Mouse (Mus musculus): Measurements from ENCODE around the gene B3gnt3. TPM values are rescaled to one million over a fixed set of nuclear protein-coding genes. Genes with fewer than 3 reads are reported as not detected.
"Not testable (repeated sequence)": the region's sequence is repeated elsewhere in the genome, so short reads cannot be mapped to it uniquely, and the experiment has no call there.

B3gnt3 gene
- polyA plus RNA-seq, 1 experiment from 2014 or later = 0.44 TPM

GRCm38 (mm10) chr8:71717096-71717495 is 15.5 kb upstream of the B3gnt3 start:
- H3K27me3 ChIP-seq (replicated peaks; ENCODE audit: control insufficient read depth, insufficient read depth, low read length) = no peaks in the 10 kb centered on the region
- no peak overlapping the region for H3K27ac ChIP-seq (ENCODE audit: low read depth, low read length)
- H3K36me3 ChIP-seq (ENCODE audit: control insufficient read depth, insufficient read depth, low read length) = peaks cover 16% of the 10 kb centered on the region
- peaks cover 38% of the 10 kb centered on the region for H3K4me1 ChIP-seq (ENCODE audit: control insufficient read depth, insufficient read depth, low read depth, low read length)
- 84% methylated on average over 12 of the region's 12 CpGs for WGBS
- H3K9ac ChIP-seq (ENCODE audit: low read depth, low read length) = no peak overlapping the region
- H3K9me3 ChIP-seq (ENCODE audit: control insufficient read depth, low read length) = no peaks in the 10 kb centered on the region
- H3K4me2 ChIP-seq (ENCODE audit: low read length) = no peak overlapping the region
- no peak for ATAC-seq
- no peak overlapping the region for H3K4me3 ChIP-seq (ENCODE audit: low read length)

- Histone ChIP-seq H3K9ac (ENCODE audit: low read depth, low read length) (no peak overlapping the region), H3K4me1 (ENCODE audit: control insufficient read depth, insufficient read depth, low read depth, low read length) (peaks cover 36% of the 10 kb centered on the region), H3K36me3 (ENCODE audit: control insufficient read depth, insufficient read depth, low read length) (peaks cover 16% of the 10 kb centered on the region), H3K4me3 (ENCODE audit: low read length) (no peak overlapping the region), H3K27ac (ENCODE audit: low read depth, low read length) (no peak overlapping the region), H3K4me2 (ENCODE audit: low read length) (no peak overlapping the region), H3K27me3 (replicated peaks; ENCODE audit: control insufficient read depth, insufficient read depth, low read length) (no peaks in the 10 kb centered on the region), H3K9me3 (ENCODE audit: control insufficient read depth, low read length) (no peaks in the 10 kb centered on the region)
- WGBS = 88% methylated on average over 13 of the region's 13 CpGs
- ATAC-seq = no peak
Observed at GRCm38 (mm10) chr8:71716561-71717053, 15.0 kb upstream of the B3gnt3 start.

GRCm38 (mm10) chr8:71715531-71715930 is 13.9 kb upstream of the B3gnt3 start:
- peaks cover 26% of the 10 kb centered on the region for H3K4me1 ChIP-seq (ENCODE audit: control insufficient read depth, insufficient read depth, low read depth, low read length)
- H3K4me3 ChIP-seq (ENCODE audit: low read length) = no peak overlapping the region
- 59% methylated on average over 8 of the region's 8 CpGs for WGBS
- no peaks in the 10 kb centered on the region for H3K27me3 ChIP-seq (replicated peaks; ENCODE audit: control insufficient read depth, insufficient read depth, low read length)
- no peak overlapping the region for H3K27ac ChIP-seq (ENCODE audit: low read depth, low read length)
- H3K9ac ChIP-seq (ENCODE audit: low read depth, low read length) = no peak overlapping the region
- ATAC-seq = no peak
- H3K36me3 ChIP-seq (ENCODE audit: control insufficient read depth, insufficient read depth, low read length) = peaks cover 16% of the 10 kb centered on the region
- H3K4me2 ChIP-seq (ENCODE audit: low read length) = no peak overlapping the region
- H3K9me3 ChIP-seq (ENCODE audit: control insufficient read depth, low read length) = no peaks in the 10 kb centered on the region

GRCm38 (mm10) chr8:71711574-71711973 is 10.0 kb upstream of the B3gnt3 start:
- Histone ChIP-seq H3K9ac (ENCODE audit: low read depth, low read length) (no peak overlapping the region), H3K4me1 (ENCODE audit: control insufficient read depth, insufficient read depth, low read depth, low read length) (peaks cover 4% of the 10 kb centered on the region), H3K27me3 (replicated peaks; ENCODE audit: control insufficient read depth, insufficient read depth, low read length) (no peaks in the 10 kb centered on the region), H3K36me3 (ENCODE audit: control insufficient read depth, insufficient read depth, low read length) (peaks cover 20% of the 10 kb centered on the region), H3K27ac (ENCODE audit: low read depth, low read length) (no peak overlapping the region), H3K9me3 (ENCODE audit: control insufficient read depth, low read length) (no peaks in the 10 kb centered on the region), H3K4me2 (ENCODE audit: low read length) (no peak overlapping the region), H3K4me3 (ENCODE audit: low read length) (no peak overlapping the region)
- WGBS = 79% methylated on average over 2 of the region's 2 CpGs
- ATAC-seq = no peak

GRCm38 (mm10) chr8:71709800-71710446 is 8.3 kb upstream of the B3gnt3 start:
- Histone ChIP-seq H3K4me2 (ENCODE audit: low read length) (peak overlapping the region; percentile 51), H3K27me3 (replicated peaks; ENCODE audit: control insufficient read depth, insufficient read depth, low read length) (peaks cover 2% of the 10 kb centered on the region), H3K9me3 (ENCODE audit: control insufficient read depth, low read length) (no peaks in the 10 kb centered on the region), H3K4me1 (ENCODE audit: control insufficient read depth, insufficient read depth, low read depth, low read length) (peaks cover 4% of the 10 kb centered on the region), H3K27ac (ENCODE audit: low read depth, low read length) (no peak overlapping the region), H3K9ac (ENCODE audit: low read depth, low read length) (no peak overlapping the region; the same call in none of the 2 replicates), H3K4me3 (ENCODE audit: low read length) (peak overlapping the region; percentile 18; the same call in 1 of the 2 replicates), H3K36me3 (ENCODE audit: control insufficient read depth, insufficient read depth, low read length) (peaks cover 15% of the 10 kb centered on the region; the same call in 1 of the 2 replicates)
- peak; percentile 68 for ATAC-seq
- 19% methylated on average over 25 of the region's 25 CpGs for WGBS

- peak overlapping the region; percentile 18; the same call in 1 of the 2 replicates for H3K9ac ChIP-seq (ENCODE audit: low read depth, low read length)
- peak overlapping the region; percentile 51; the same call in 1 of the 2 replicates for H3K4me2 ChIP-seq (ENCODE audit: low read length)
- peak; percentile 31; the same call in 1 of the 2 replicates for ATAC-seq
- no peaks in the 10 kb centered on the region for H3K9me3 ChIP-seq (ENCODE audit: control insufficient read depth, low read length)
- H3K36me3 ChIP-seq (ENCODE audit: control insufficient read depth, insufficient read depth, low read length) = peaks cover 8% of the 10 kb centered on the region; the same call in 1 of the 2 replicates
- no peak overlapping the region for H3K27ac ChIP-seq (ENCODE audit: low read depth, low read length)
- 39% methylated on average over 25 of the region's 25 CpGs for WGBS
- peaks cover 4% of the 10 kb centered on the region for H3K4me1 ChIP-seq (ENCODE audit: control insufficient read depth, insufficient read depth, low read depth, low read length)
- no peak overlapping the region for H3K4me3 ChIP-seq (ENCODE audit: low read length)
- H3K27me3 ChIP-seq (replicated peaks; ENCODE audit: control insufficient read depth, insufficient read depth, low read length) = peaks cover 6% of the 10 kb centered on the region
Observed at GRCm38 (mm10) chr8:71709134-71709799, 7.7 kb upstream of the B3gnt3 start.

- H3K9me3 ChIP-seq (ENCODE audit: control insufficient read depth, low read length) = no peaks in the 10 kb centered on the region
- H3K27ac ChIP-seq (ENCODE audit: low read depth, low read length) = no peak overlapping the region
- H3K36me3 ChIP-seq (ENCODE audit: control insufficient read depth, insufficient read depth, low read length) = peaks cover 4% of the 10 kb centered on the region; the same call in 1 of the 2 replicates
- H3K4me1 ChIP-seq (ENCODE audit: control insufficient read depth, insufficient read depth, low read depth, low read length) = peaks cover 4% of the 10 kb centered on the region
- no peak overlapping the region for H3K4me2 ChIP-seq (ENCODE audit: low read length)
- H3K27me3 ChIP-seq (replicated peaks; ENCODE audit: control insufficient read depth, insufficient read depth, low read length) = peaks cover 10% of the 10 kb centered on the region
- ATAC-seq = no peak
- H3K9ac ChIP-seq (ENCODE audit: low read depth, low read length) = no peak overlapping the region
- 39% methylated on average over 8 of the region's 8 CpGs for WGBS
- H3K4me3 ChIP-seq (ENCODE audit: low read length) = no peak overlapping the region
Observed at GRCm38 (mm10) chr8:71707874-71708273, 6.3 kb upstream of the B3gnt3 start.

- H3K4me3 ChIP-seq (ENCODE audit: low read length); H3K9me3 ChIP-seq (ENCODE audit: control insufficient read depth, low read length); H3K9ac ChIP-seq (ENCODE audit: low read depth, low read length); H3K4me2 ChIP-seq (ENCODE audit: low read length); H3K27ac ChIP-seq (ENCODE audit: low read depth, low read length); H3K36me3 ChIP-seq (ENCODE audit: control insufficient read depth, insufficient read depth, low read length); H3K4me1 ChIP-seq (ENCODE audit: control insufficient read depth, insufficient read depth, low read depth, low read length); ATAC-seq: not testable (repeated sequence)
- H3K27me3 ChIP-seq (replicated peaks; ENCODE audit: control insufficient read depth, insufficient read depth, low read length) = peaks cover 40% of the 10 kb centered on the region
Observed at GRCm38 (mm10) chr8:71703400-71703799, 1.8 kb upstream of the B3gnt3 start.

- Histone ChIP-seq H3K9me3 (ENCODE audit: control insufficient read depth, low read length) (no peaks in the 10 kb centered on the region), H3K36me3 (ENCODE audit: control insufficient read depth, insufficient read depth, low read length) (peaks cover 1% of the 10 kb centered on the region; the same call in 1 of the 2 replicates), H3K27me3 (replicated peaks; ENCODE audit: control insufficient read depth, insufficient read depth, low read length) (peaks cover 40% of the 10 kb centered on the region), H3K9ac (ENCODE audit: low read depth, low read length) (no peak overlapping the region), H3K27ac (ENCODE audit: low read depth, low read length) (no peak overlapping the region), H3K4me3 (ENCODE audit: low read length) (no peak overlapping the region), H3K4me2 (ENCODE audit: low read length) (no peak overlapping the region), H3K4me1 (ENCODE audit: control insufficient read depth, insufficient read depth, low read depth, low read length) (no peaks in the 10 kb centered on the region; the same call in 1 of the 2 replicates)
- no peak for ATAC-seq
- WGBS = 83% methylated on average over 3 of the region's 3 CpGs
Observed at GRCm38 (mm10) chr8:71702923-71703322, 1.3 kb upstream of the B3gnt3 start.

Data from hindbrain, embryonic 16.5 days (tissue).